Mouse (Mus musculus) lung, postnatal 0 days (tissue): ENCODE results near the gene Uvssa. TPM values are rescaled to one million over a fixed set of nuclear protein-coding genes. Genes with fewer than 3 reads are reported as not detected.

ENCODE experiments used
- ATAC-seq: fragments of 200-750 bp; cut with Nextera tagmentation; 2 replicates; pipeline ENCODE4 v1.8.0; 2017; ENCODE audit warnings: moderate library complexity
- DNase-seq: peaks from one replicate; pipeline ENCODE4 v3.0.0-alpha.2; 2016; ENCODE audit warnings: low spot score
- H3K27ac ChIP-seq: fragments of 300-500 bp; sonication (generic); 2 replicates; pipeline ENCODE4 v1.5.1; 2014; ENCODE audit warnings: antibody characterized with exemption, mild to moderate bottlenecking, low read length, mixed read lengths
- H3K27me3 ChIP-seq: fragments of 300-500 bp; sonication (generic); replicated peaks from 2 replicates; pipeline ENCODE4 v1.6.1; 2014; ENCODE audit warnings: low read length, mixed read lengths; ENCODE audit not compliant: insufficient read depth
- H3K36me3 ChIP-seq: fragments of 300-500 bp; sonication (generic); 2 replicates; pipeline ENCODE4 v1.6.1; 2014; ENCODE audit warnings: low read length, mixed read lengths; ENCODE audit not compliant: insufficient read depth
- H3K4me1 ChIP-seq: fragments of 300-500 bp; sonication (generic); 2 replicates; pipeline ENCODE4 v1.6.1; 2014; ENCODE audit warnings: antibody characterized with exemption, low read depth, low read length, mixed read lengths; ENCODE audit not compliant: insufficient read depth
- H3K4me2 ChIP-seq: fragments of 300-500 bp; sonication (generic); replicated peaks from 2 replicates; pipeline ENCODE4 v1.6.1; 2014; ENCODE audit warnings: low read depth, mild to moderate bottlenecking, low read length, moderate library complexity, mixed read lengths
- H3K4me3 ChIP-seq: fragments of 300-500 bp; sonication (generic); 2 replicates; pipeline ENCODE4 v1.5.1; 2014; ENCODE audit warnings: low read depth, low read length
- H3K9ac ChIP-seq: fragments of 300-500 bp; sonication (generic); replicated peaks from 2 replicates; pipeline ENCODE4 v1.6.1; 2014; ENCODE audit warnings: low read depth, mild to moderate bottlenecking
- H3K9me3 ChIP-seq: fragments of 300-500 bp; sonication (generic); 2 replicates; pipeline ENCODE4 v1.6.1; 2016; ENCODE audit warnings: low read length, mixed read lengths
- CTCF ChIP-seq: IDR thresholded peaks from 2 replicates; pipeline ENCODE4 v1.5.1; 2016; ENCODE audit warnings: antibody characterized with exemption, mild to moderate bottlenecking
- EP300 ChIP-seq: IDR thresholded peaks from 2 replicates; pipeline ENCODE4 v1.6.1; 2016; ENCODE audit warnings: antibody characterized with exemption, mild to moderate bottlenecking, control low read depth
- WGBS: fragments of 180-500 bp; shearing (Covaris S2); extraction: QIAGEN DNeasy Blood & Tissue Kit; methylation state at CpG from one replicate; pipeline ENCODE4 v1.1.7; 2014; 5-methylcytosine and 5-hydroxymethylcytosine counted together
- polyA plus RNA-seq: library from polyadenylated mRNA; unstranded; fragments of >200 nt; fragmentation: Nextera tagmentation; extraction: Ambion mirVana; gene quantifications from 2 replicates; pipeline ENCODE4 v1.2.1, GENCODE M21; 2015

The Uvssa gene
- polyA plus RNA-seq, 1 experiment from 2014 or later: 7.2 TPM

GRCm38 (mm10) chr5:33420313-33420712, 42.0 kb downstream of the Uvssa start:
- Histone ChIP-seq H3K27ac (no peak overlapping the region), H3K9me3 (no peaks in the 10 kb centered on the region), H3K27me3 (no peaks in the 10 kb centered on the region), H3K4me1 (no peaks in the 10 kb centered on the region), H3K4me3 (no peak overlapping the region), H3K9ac (no peak overlapping the region), H3K36me3 (0 out of 2 replicates have a peak, but pooled peaks cover 4% of the 10 kb centered on the region), H3K4me2 (no peak overlapping the region)
- DNase-seq (no peak), ATAC-seq (no peak)
- 56% methylated on average over 3 of the region's 3 CpGs for WGBS
- TF ChIP-seq CTCF (no peak), EP300 (no peak)

GRCm38 (mm10) chr5:33427461-33427860, 49.1 kb downstream of the Uvssa start:
- no peaks in the 10 kb centered on the region; the same call in 1 of the 2 replicates for H3K4me1 ChIP-seq
- no peak overlapping the region for H3K27ac ChIP-seq
- no peak for TF ChIP-seq EP300
- no peak for TF ChIP-seq CTCF

GRCm38 (mm10) chr5:33430106-33430505, 51.8 kb downstream of the Uvssa start:
- Histone ChIP-seq H3K4me3 (no peak overlapping the region), H3K27me3 (peaks cover 59% of the 10 kb centered on the region), H3K27ac (no peak overlapping the region), H3K9me3 (no peaks in the 10 kb centered on the region), H3K36me3 (no peaks in the 10 kb centered on the region), H3K4me1 (peaks cover 4% of the 10 kb centered on the region; the same call in 1 of the 2 replicates), H3K4me2 (no peak overlapping the region), H3K9ac (no peak overlapping the region)
- DNase-seq (no peak), ATAC-seq (no peak)
- no peak for TF ChIP-seq EP300
- TF ChIP-seq CTCF: no peak
- WGBS: 5% methylated on average over 16 of the region's 16 CpGs

More at GRCm38 (mm10) chr5:33427461-33427860, 49.1 kb downstream of the Uvssa start:
- Histone ChIP-seq H3K4me3 (no peak overlapping the region), H3K4me2 (no peak overlapping the region), H3K9me3 (no peaks in the 10 kb centered on the region), H3K9ac (no peak overlapping the region), H3K36me3 (no peaks in the 10 kb centered on the region), H3K27me3 (peaks cover 33% of the 10 kb centered on the region)
- no peak for DNase-seq
- no peak for ATAC-seq

GRCm38 (mm10) chr5:33430511-33431172, 52.3 kb downstream of the Uvssa start:
- H3K4me1 ChIP-seq: peaks cover 4% of the 10 kb centered on the region; the same call in 1 of the 2 replicates
- H3K27ac ChIP-seq: no peak overlapping the region
- no peaks in the 10 kb centered on the region for H3K36me3 ChIP-seq
- no peak overlapping the region for H3K9ac ChIP-seq
- ATAC-seq: no peak
- peaks cover 65% of the 10 kb centered on the region for H3K27me3 ChIP-seq
- H3K4me3 ChIP-seq: peak overlapping the region; percentile 19; the same call in 1 of the 2 replicates
- TF ChIP-seq EP300 (no peak), CTCF (no peak)
- H3K4me2 ChIP-seq: peak overlapping the region; percentile 38
- no peaks in the 10 kb centered on the region for H3K9me3 ChIP-seq
- DNase-seq: no peak
- WGBS: 2% methylated on average over 48 of the region's 64 CpGs

GRCm38 (mm10) chr5:33431173-33432005, 53.0 kb downstream of the Uvssa start:
- Histone ChIP-seq H3K9me3 (no peaks in the 10 kb centered on the region), H3K4me2 (peak overlapping the region; percentile 38), H3K27me3 (peaks cover 72% of the 10 kb centered on the region), H3K4me1 (peaks cover 4% of the 10 kb centered on the region; the same call in 1 of the 2 replicates), H3K9ac (no peak overlapping the region), H3K36me3 (no peaks in the 10 kb centered on the region), H3K27ac (no peak overlapping the region), H3K4me3 (peak overlapping the region; percentile 19; the same call in 1 of the 2 replicates)
- ATAC-seq: no peak
- WGBS: under 1% methylated on average over 56 of the region's 77 CpGs
- DNase-seq: no peak
- no peak for TF ChIP-seq CTCF
- TF ChIP-seq EP300: no peak
